Mouse (Mus musculus) urinary bladder, postnatal 4 days (tissue): ENCODE measurements around the gene Crnn.

ENCODE experiments used
- DNase-seq, 2 experiments: peaks; one replicate each; pipeline ENCODE4 v3.0.0; 2021 to 2022; ENCODE audit warnings: low spot score in 2 of 2

The Crnn gene

GRCm38 (mm10) chr3:93144510-93145051 lies at the start of gene Crnn:
TSS of gene Crnn (plus strand) at chr3:93144787.
- no peak for DNase-seq

DNA sequence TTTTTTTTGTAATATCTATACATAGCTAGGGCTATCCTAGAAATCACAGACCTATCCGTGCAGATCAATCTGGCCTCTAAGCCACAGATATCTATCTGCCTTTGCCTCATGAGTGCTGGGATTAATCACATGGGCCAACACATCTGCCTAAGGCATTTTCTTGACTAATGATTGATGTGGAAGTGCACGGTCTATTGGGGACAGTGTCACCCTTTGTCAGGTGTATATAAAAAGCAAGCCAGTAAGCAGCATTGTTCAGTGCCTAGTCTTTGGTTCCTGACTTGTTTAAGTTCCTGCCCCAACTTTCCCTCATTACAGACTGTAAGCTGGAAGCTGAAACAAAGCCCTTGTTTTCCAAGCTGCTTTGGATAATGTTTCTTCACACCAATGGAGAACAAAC lies 48.1 kb upstream of the Crnn start:
- DNase-seq, result no peak

DNA sequence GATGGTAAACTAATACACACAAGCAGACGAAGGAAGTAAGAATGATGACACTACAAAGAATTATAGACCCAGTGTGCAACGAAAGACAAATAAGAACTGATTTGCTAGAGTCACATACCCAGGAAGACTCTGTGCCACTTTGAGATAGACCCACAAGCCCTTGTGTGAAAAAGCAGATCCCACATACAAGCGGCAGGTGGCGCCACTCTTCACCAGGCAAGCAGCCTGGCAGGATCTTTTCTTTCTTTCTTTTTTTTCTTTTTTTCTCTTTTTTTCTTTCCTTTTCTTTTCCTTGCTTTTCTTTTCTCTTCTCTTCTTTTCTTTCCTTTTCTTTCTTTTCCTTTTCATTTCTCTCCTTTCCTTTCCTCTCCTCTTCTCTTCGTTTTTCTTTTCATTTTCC lies 32.9 kb upstream of the Crnn start:
- DNase-seq, result no peak

GRCm38 (mm10) chr3:93114481-93114880 lies 30.1 kb upstream of the Crnn start:
- DNase-seq, result no peak

DNA sequence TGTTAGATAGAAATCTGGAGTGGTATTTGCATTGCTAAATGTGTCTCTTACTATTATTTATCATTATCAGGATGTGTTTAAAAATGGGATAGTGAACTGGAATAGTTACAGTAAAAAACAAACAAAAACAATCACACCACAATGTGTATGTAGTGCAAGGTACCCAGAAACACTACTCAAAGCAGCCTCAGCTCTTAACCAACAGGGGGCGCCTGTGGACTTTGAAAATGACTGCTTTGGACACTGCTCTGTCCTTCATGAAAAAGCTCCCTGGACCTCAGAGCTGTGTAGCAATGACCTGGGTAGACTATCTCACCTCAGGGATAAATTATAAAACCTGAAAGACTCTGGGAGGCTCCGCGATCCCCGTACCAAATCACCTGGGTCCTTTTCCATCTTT lies 25.5 kb upstream of the Crnn start:
- DNase-seq, result no peak

DNA sequence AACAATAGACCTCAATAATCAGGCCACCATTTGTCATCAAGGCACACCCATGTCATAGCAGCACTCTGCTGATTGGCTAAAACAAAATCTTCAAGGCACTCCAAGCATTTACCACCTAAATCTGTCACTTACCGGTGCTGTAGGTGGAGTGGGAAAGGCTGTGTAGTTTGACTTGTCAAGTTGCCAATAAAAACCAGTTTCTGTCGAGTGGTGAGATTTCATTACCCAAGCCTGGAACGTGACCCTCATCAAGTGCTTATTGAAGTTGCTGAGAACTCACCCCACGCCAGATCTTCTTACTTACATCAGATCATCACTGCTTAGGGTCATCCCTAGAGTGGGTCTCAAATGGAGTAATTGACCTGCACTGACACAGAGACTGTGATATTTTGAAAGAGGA lies 16.5 kb upstream of the Crnn start:
- DNase-seq, result no peak

DNA sequence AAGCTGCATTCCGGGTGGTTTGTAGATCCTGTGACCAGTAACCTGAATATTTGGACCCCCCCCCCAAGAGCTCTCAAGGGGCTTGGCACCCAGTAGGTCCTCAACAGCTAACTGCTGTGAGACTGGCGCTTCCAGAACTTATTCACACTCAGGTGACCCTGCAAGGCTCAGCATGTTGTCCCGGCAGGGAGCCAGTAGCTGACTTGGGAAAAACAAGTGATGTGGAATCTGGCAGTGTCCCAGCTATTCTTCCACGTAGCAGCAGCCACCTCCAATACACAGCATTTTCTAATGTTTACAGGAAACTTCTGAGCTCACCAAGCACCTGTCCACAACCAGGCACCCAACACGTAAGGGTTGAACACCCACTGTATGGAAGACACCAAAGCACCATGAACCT lies 15.5 kb upstream of the Crnn start:
- no peak for DNase-seq

- peak in 1 of 2 experiments; percentile 24 for DNase-seq
These were observed 14.1 kb upstream of the Crnn start for GRCm38 (mm10) chr3:93130460-93130859.

DNA sequence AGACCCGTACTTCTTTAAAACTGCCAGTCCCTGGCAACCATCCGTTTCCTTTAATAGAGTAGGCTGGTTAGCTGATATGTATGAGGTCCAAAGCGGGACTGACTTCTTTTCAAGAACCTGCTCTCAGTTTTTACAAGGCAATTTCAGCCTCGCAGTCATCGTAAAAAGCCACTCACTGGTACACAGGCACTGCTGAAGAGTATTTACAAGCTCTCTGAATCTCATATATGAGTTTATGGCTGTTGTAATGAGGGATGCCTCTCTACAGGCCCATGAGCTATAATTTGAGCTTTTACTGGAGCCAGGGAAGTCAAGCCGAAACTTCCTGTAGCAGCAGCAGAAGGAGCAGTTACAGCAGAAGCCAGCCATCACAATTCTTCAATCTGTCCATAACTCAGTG lies 17.9 kb downstream of the Crnn start:
- no peak for DNase-seq

DNA sequence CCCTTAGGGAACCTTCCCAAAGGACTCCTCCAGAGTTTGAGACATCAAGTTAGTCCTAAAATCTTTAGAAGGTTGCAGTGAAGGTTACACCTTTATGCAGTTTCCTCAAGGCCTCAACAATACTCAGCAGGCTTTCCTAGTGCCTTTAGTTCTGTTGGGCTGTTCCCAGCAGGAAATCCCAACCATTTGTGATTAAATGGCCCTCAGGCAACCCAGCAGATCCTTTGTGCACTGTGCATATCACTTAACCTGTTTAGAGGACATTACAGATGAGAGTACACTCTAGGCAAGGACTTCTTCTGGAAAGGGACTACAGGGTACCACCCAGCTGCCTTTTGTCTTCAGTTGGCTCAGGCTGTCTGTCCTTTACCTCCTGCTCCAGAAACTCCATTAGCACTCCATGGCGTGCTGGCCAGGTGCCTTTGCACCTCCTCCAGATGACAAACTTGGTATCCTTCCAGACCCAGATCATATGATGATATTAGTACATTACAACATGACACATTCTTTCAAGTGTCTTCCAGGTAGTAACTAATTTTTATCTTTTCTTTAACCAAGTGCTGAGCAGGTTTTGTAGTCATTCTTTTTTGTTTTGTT lies 18.5 kb downstream of the Crnn start:
- DNase-seq, result no peak

GRCm38 (mm10) chr3:93180856-93181255 lies 36.3 kb downstream of the Crnn start:
- no peak for DNase-seq

GRCm38 (mm10) chr3:93196978-93197377 lies 52.4 kb downstream of the Crnn start, which contains the start of gene Flg2:
TSS of gene Flg2 (plus strand) at chr3:93197278.
- DNase-seq, result no peak
